Mouse (Mus musculus): ENCODE measurements around the gene Smim6. TPM values are rescaled to one million over a fixed set of nuclear protein-coding genes. Genes with fewer than 3 reads are reported as not detected.

The Smim6 gene
- total RNA-seq, 2 experiments from 2014 or later = 0.39 TPM; not detected in 1

DNA sequence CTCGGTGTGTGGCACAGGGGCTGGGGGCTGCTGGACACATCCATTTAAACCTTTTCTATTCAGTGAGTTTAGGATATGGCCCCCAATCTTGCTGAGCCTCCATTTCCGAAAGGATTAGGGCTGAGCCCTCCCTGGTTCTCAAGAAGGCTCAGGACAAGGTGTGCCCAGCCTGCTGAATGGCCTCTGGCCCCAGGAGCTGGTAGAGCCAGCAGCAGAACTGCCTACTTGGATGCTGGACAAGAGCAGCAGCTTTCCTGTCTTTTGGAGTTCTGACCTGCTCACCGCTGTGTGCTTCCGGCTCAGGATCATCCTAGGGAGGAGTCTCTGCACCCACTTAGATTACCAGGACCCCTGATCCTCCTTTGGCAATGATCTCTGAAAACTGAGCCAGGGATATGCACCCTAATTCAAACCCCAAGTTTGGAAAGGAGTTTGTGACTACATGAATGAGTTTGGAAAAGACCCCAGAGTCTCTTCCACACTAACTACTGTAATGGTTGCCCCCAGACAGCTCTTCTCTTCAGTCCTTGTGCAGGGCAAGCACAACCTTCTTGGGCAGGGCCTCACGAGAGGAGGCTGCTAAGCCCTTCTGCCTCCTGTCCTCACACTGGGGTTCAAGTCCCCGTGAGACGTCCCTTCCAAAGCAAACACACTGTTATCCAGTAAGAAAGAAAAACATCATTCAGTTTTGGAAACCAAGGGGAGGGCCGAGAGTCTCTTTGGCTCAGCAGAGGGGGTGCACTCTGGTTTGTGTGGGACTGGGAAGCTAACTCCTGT is 11.1 kb upstream of the Smim6 start:
- DNase-seq (ENCODE audit: low spot score in 2 of 2) = no peak

- no peak for DNase-seq (ENCODE audit: low spot score in 2 of 2)
Measured at GRCm38 (mm10) chr11:115901338-115902161, 10.3 kb upstream of the Smim6 start.

DNA sequence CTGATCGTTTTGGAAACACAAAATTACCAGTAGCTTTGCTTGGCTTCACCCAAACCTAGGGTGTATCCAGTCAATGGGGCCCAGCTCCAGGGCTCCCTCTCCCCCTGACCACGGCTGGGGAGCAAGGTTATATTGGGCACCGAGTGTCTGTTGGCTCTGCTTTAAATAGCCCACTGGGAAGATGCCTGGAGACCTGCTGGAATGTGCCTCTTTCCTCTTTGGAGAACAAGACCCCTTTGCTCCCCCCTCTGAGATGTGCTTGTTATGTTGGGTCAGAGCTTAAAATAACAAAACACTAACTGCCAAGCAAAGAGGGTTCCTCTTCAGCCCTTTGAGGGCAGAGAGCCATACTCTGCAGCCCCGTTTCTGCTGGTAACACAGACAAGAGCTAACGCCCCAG is 9.6 kb upstream of the Smim6 start:
- DNase-seq (ENCODE audit: low spot score in 2 of 2) = no peak

GRCm38 (mm10) chr11:115902831-115903230 is 9.0 kb upstream of the Smim6 start:
- DNase-seq (ENCODE audit: low spot score in 2 of 2) = no peak

GRCm38 (mm10) chr11:115903384-115904230 is 8.2 kb upstream of the Smim6 start:
- no peak for DNase-seq (ENCODE audit: low spot score in 2 of 2)

GRCm38 (mm10) chr11:115904231-115904955 is 7.4 kb upstream of the Smim6 start:
- no peak for DNase-seq (ENCODE audit: low spot score in 2 of 2)

GRCm38 (mm10) chr11:115904956-115905790 is 6.6 kb upstream of the Smim6 start:
- no peak for DNase-seq (ENCODE audit: low spot score in 2 of 2)

GRCm38 (mm10) chr11:115906116-115906515 is 5.7 kb upstream of the Smim6 start:
- no peak for DNase-seq (ENCODE audit: low spot score in 2 of 2)

GRCm38 (mm10) chr11:115906521-115906920 is 5.3 kb upstream of the Smim6 start:
- DNase-seq (ENCODE audit: low spot score in 2 of 2) = no peak

DNA sequence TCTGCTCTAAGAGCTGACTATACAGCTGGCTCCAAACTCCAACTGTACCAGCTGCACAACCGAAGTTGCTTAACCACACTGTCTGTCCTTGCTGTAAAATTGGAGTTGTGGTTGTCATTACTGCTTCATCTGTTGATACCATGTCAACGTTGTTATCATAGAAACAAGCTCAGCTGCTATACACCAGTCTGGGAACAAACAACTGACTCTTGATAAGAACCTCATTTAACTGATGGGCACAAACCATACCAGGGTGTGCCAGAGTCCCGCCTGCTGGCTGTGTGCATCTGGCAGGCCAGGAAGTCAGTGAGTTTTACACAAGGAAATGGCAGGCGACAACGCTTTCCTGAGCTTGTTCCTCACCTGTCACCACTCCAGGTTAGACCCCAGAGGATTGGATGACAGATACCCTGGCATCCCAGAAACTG is 669 bp upstream of the Smim6 start:
- DNase-seq (ENCODE audit: low spot score in 2 of 2) = no peak

GRCm38 (mm10) chr11:115916579-115916978 is 4.8 kb downstream of the Smim6 start:
- no peak for DNase-seq (ENCODE audit: low spot score in 2 of 2)

GRCm38 (mm10) chr11:115918637-115919036 is 6.8 kb downstream of the Smim6 start:
- DNase-seq (ENCODE audit: low spot score in 2 of 2) = no peak

DNA sequence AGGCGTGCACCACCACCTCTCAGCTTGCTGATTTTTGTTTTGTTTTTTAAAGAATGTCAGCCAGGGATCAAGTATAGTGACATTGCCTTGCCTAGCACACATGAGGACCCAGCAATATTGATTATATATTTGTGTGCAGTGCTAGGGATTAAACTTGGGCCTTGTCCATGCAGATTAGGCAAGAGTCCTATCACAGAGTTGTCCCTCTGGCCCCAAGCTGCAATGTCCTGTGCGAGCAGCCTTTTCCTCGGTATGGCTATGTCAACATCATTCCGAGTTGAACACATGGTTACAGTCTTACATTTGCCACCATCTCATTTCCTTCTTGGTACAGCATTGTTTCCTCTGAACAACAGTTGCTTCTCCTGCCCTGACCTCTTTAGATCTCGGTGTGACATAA is 7.3 kb downstream of the Smim6 start:
- DNase-seq (ENCODE audit: low spot score in 2 of 2) = no peak

- DNase-seq (ENCODE audit: low spot score in 2 of 2) = no peak
Measured at GRCm38 (mm10) chr11:115920110-115920818, 8.4 kb downstream of the Smim6 start.

GRCm38 (mm10) chr11:115921986-115922385 is 10.2 kb downstream of the Smim6 start:
- DNase-seq (ENCODE audit: low spot score in 2 of 2) = no peak

DNA sequence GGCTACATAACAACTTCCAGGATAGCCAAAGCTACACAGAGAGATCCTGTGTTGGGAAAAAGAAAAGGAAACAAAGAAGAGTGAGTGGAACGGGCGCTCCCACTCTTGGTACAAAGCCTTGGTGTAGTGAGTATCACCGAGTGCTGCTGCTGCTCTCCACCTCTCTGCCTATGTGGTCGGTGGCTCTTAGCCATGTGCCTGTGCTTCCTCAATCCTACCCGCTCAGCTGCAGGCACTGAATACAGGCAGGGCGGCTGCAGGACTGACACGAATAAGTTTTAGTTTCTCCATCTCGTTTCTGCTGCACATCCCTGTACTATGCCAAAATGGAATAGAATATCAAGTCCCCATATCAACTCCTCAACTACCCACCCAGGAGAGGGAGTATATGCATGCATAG is 17.2 kb downstream of the Smim6 start:
- DNase-seq (ENCODE audit: low spot score in 2 of 2) = no peak

DNA sequence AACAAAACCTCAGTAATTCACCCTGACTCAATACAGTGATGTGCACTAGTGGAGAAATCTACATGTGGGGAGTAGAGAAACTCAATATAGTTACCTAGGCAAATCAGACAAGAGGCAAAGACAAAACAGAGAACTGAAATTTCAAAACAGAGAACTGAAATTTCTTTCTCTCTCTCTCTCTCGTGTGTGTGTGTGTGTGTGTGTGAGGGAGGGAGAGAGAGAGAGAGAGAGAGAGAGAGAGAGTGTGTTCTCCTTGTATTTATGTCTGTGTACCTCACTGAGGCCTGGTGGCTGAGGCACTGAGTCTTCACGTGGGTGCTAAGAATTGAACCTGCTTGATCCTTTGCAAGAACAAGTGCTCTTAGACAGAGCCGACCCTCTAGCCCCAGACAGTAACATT is 18.0 kb downstream of the Smim6 start:
- DNase-seq (ENCODE audit: low spot score in 2 of 2) = no peak

GRCm38 (mm10) chr11:115931235-115931634 is 19.4 kb downstream of the Smim6 start:
- no peak for DNase-seq (ENCODE audit: low spot score in 2 of 2)

DNA sequence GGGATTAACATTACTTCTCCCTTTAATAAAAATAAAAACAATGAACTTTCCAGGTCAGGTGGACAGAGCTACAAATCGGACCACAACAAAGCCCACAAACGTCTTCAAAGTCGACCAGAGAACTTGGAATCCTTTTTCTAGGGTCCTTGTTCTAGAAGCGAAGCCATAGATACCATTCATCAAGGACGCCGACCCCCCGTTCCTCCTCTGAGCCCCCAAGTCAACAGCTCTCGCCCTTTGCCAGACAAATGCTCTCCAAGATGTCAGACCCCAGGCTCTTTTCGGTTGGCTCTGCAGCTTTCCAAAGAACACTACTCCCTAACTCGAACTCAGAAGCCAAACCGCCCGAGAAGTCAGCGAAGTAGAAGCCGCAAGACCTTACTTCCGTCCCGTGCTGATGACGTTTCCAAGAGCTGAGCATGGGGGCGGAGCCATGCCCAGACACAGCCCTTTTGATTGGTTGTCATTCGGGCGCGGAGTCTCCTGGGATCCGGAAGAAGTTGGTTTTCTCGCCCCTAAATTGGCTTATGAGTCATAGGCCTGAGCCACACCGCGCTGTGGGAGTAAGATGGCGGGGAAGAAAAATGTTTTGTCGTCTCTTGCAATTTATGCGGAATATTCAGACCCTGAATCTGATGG is 21.4 kb downstream of the Smim6 start, which contains the start of the genes Sap30bp and Recql5:
Gene Sap30bp, plus strand, starts transcription at position 175 of the 639 bp plus-strand sequence.
Gene Recql5, minus strand, starts transcription at position 370 of the 639 bp plus-strand sequence.
- DNase-seq (ENCODE audit: low spot score in 2 of 2) = peak; percentile 91 to 98

All from gastrocnemius, postnatal 4 days (tissue).